Mouse (Mus musculus) neural tube, embryonic 11.5 days (tissue): ENCODE results near the gene Mxra7. TPM values are rescaled to one million over a fixed set of nuclear protein-coding genes. Genes with fewer than 3 reads are reported as not detected.

Experiments
- ATAC-seq: fragments of 200-750 bp; cut with Nextera tagmentation; 2 replicates; pipeline ENCODE4 v1.8.0; 2017; ENCODE audit warnings: moderate number of reproducible peaks, mild to moderate bottlenecking, moderate TSS enrichment, moderate library complexity; ENCODE audit not compliant: insufficient read depth, low FRiP score, low TSS enrichment
- DNase-seq: peaks from one replicate; pipeline ENCODE4 v3.0.0-alpha.2; 2015; ENCODE audit warnings: low spot score
- H3K27ac ChIP-seq: fragments of 300-500 bp; sonication (generic); 2 replicates; pipeline ENCODE4 v1.5.1; 2014; ENCODE audit warnings: low read depth, mild to moderate bottlenecking, low read length
- H3K27me3 ChIP-seq: fragments of 300-500 bp; sonication (generic); 2 replicates; pipeline ENCODE4 v1.6.1; 2014; ENCODE audit warnings: mild to moderate bottlenecking, low read length, mixed read lengths; ENCODE audit not compliant: control insufficient read depth, insufficient read depth
- H3K36me3 ChIP-seq: fragments of 300-500 bp; sonication (generic); 2 replicates; pipeline ENCODE4 v1.6.1; 2014; ENCODE audit warnings: mild to moderate bottlenecking, low read length, moderate library complexity, mixed read lengths; ENCODE audit not compliant: control insufficient read depth, insufficient read depth
- H3K4me1 ChIP-seq: fragments of 300-500 bp; sonication (generic); 2 replicates; pipeline ENCODE4 v1.6.1; 2014; ENCODE audit warnings: low read length, mixed read lengths; ENCODE audit not compliant: control insufficient read depth, insufficient read depth
- H3K4me2 ChIP-seq: fragments of 300-500 bp; sonication (generic); 2 replicates; pipeline ENCODE4 v1.6.1; 2014; ENCODE audit warnings: low read depth, mild to moderate bottlenecking, moderate library complexity
- H3K4me3 ChIP-seq: fragments of 300-500 bp; sonication (generic); 2 replicates; pipeline ENCODE4 v1.5.1; 2014; ENCODE audit warnings: low read depth, low read length
- H3K9ac ChIP-seq: fragments of 300-500 bp; sonication (generic); 2 replicates; pipeline ENCODE4 v1.6.1; 2014; ENCODE audit warnings: mild to moderate bottlenecking, low read length
- H3K9me3 ChIP-seq: fragments of 300-500 bp; sonication (generic); 2 replicates; pipeline ENCODE4 v1.6.1; 2016; ENCODE audit warnings: low read length; ENCODE audit not compliant: control insufficient read depth
- WGBS: fragments of 180-500 bp; shearing (Covaris S2); extraction: QIAGEN DNeasy Blood & Tissue Kit; methylation state at CpG from one replicate; pipeline ENCODE4 v1.1.7; 2014; 5-methylcytosine and 5-hydroxymethylcytosine counted together
- polyA plus RNA-seq: library from polyadenylated mRNA; unstranded; fragments of >200 nt; fragmentation: Nextera tagmentation; extraction: Ambion mirVana; gene quantifications from 2 replicates; pipeline ENCODE4 v1.2.1, GENCODE M21; 2014

The Mxra7 gene
- polyA plus RNA-seq, 1 experiment from 2014 or later: 51.1 TPM

- no peak overlapping the region for H3K4me2 ChIP-seq
- no peak overlapping the region for H3K4me3 ChIP-seq
- no peaks in the 10 kb centered on the region; the same call in 1 of the 2 replicates for H3K4me1 ChIP-seq
- WGBS: 93% methylated on average over 5 of the region's 5 CpGs
- no peak overlapping the region for H3K27ac ChIP-seq
- ATAC-seq (no peak), DNase-seq (no peak)
- H3K27me3 ChIP-seq: no peaks in the 10 kb centered on the region
- no peaks in the 10 kb centered on the region for H3K9me3 ChIP-seq
- H3K36me3 ChIP-seq: no peaks in the 10 kb centered on the region
- no peak overlapping the region for H3K9ac ChIP-seq
Measured at GRCm38 (mm10) chr11:116799364-116799763, 28.5 kb downstream of the Mxra7 start.

- Histone ChIP-seq H3K4me2 (no peak overlapping the region), H3K9ac (no peak overlapping the region), H3K36me3 (no peaks in the 10 kb centered on the region), H3K27me3 (no peaks in the 10 kb centered on the region), H3K4me1 (no peaks in the 10 kb centered on the region), H3K27ac (no peak overlapping the region), H3K9me3 (no peaks in the 10 kb centered on the region), H3K4me3 (no peak overlapping the region)
- ATAC-seq (no peak), DNase-seq (no peak)
- 91% methylated on average over 10 of the region's 10 CpGs for WGBS
Measured at GRCm38 (mm10) chr11:116784221-116784620, 43.6 kb downstream of the Mxra7 start.

- Histone ChIP-seq H3K4me2 (no peak overlapping the region), H3K9ac (no peak overlapping the region), H3K9me3 (no peaks in the 10 kb centered on the region), H3K27me3 (no peaks in the 10 kb centered on the region), H3K4me3 (no peak overlapping the region), H3K36me3 (no peaks in the 10 kb centered on the region), H3K27ac (no peak overlapping the region), H3K4me1 (no peaks in the 10 kb centered on the region)
- DNase-seq (no peak), ATAC-seq (no peak)
- 84% methylated on average over 9 of the region's 9 CpGs for WGBS
Measured at GRCm38 (mm10) chr11:116782737-116783145, 45.1 kb downstream of the Mxra7 start.

GRCm38 (mm10) chr11:116775407-116775806, 52.4 kb downstream of the Mxra7 start, which contains the start of gene St6galnac1:
Gene St6galnac1, minus strand, starts transcription at chr11:116775507.
- H3K4me2 ChIP-seq: no peak within 1 kb of the TSS
- WGBS: 86% methylated on average over 7 of the region's 7 CpGs
- no peak within 1 kb of the TSS for H3K9ac ChIP-seq
- no peaks in the 10 kb centered on the region for H3K27me3 ChIP-seq
- no peaks in the 10 kb centered on the region for H3K36me3 ChIP-seq
- no peak within 1 kb of the TSS for H3K4me3 ChIP-seq
- no peaks in the 10 kb centered on the region for H3K4me1 ChIP-seq
- no peak for DNase-seq
- no peak for ATAC-seq
- H3K27ac ChIP-seq: no peak within 1 kb of the TSS
- H3K9me3 ChIP-seq: no peaks in the 10 kb centered on the region

- H3K4me3 ChIP-seq: no peak overlapping the region
- H3K27me3 ChIP-seq: no peaks in the 10 kb centered on the region
- no peaks in the 10 kb centered on the region for H3K36me3 ChIP-seq
- DNase-seq (no peak), ATAC-seq (no peak)
- WGBS: 65% methylated on average over 2 of the region's 2 CpGs
- H3K27ac ChIP-seq: no peak overlapping the region
- no peaks in the 10 kb centered on the region for H3K9me3 ChIP-seq
- no peak overlapping the region for H3K4me2 ChIP-seq
- H3K9ac ChIP-seq: no peak overlapping the region
- H3K4me1 ChIP-seq: no peaks in the 10 kb centered on the region
Measured at GRCm38 (mm10) chr11:116773205-116773604, 54.6 kb downstream of the Mxra7 start.

GRCm38 (mm10) chr11:116769873-116770272, 58.0 kb downstream of the Mxra7 start:
- ATAC-seq (no peak), DNase-seq (no peak)
- H3K36me3 ChIP-seq: no peaks in the 10 kb centered on the region
- no peaks in the 10 kb centered on the region for H3K9me3 ChIP-seq
- H3K27me3 ChIP-seq: no peaks in the 10 kb centered on the region
- no peaks in the 10 kb centered on the region for H3K4me1 ChIP-seq
- 86% methylated on average over 5 of the region's 5 CpGs for WGBS
- H3K4me3 ChIP-seq: no peak overlapping the region
- H3K9ac ChIP-seq: no peak overlapping the region
- no peak overlapping the region for H3K4me2 ChIP-seq
- no peak overlapping the region for H3K27ac ChIP-seq

GRCm38 (mm10) chr11:116764946-116765345, 62.9 kb downstream of the Mxra7 start:
- 85% methylated on average over 2 of the region's 2 CpGs for WGBS
- H3K9ac ChIP-seq: no peak overlapping the region
- no peaks in the 10 kb centered on the region for H3K36me3 ChIP-seq
- no peak overlapping the region for H3K27ac ChIP-seq
- no peaks in the 10 kb centered on the region for H3K27me3 ChIP-seq
- H3K4me2 ChIP-seq: no peak overlapping the region
- no peak for ATAC-seq
- no peak overlapping the region for H3K4me3 ChIP-seq
- no peaks in the 10 kb centered on the region for H3K9me3 ChIP-seq
- no peak for DNase-seq
- H3K4me1 ChIP-seq: no peaks in the 10 kb centered on the region

- Histone ChIP-seq H3K4me3 (no peak overlapping the region), H3K9me3 (no peaks in the 10 kb centered on the region), H3K36me3 (no peaks in the 10 kb centered on the region), H3K9ac (no peak overlapping the region), H3K4me1 (no peaks in the 10 kb centered on the region), H3K27me3 (no peaks in the 10 kb centered on the region), H3K4me2 (no peak overlapping the region), H3K27ac (no peak overlapping the region)
- ATAC-seq (no peak), DNase-seq (no peak)
- WGBS: 93% methylated on average over 7 of the region's 7 CpGs
Measured at GRCm38 (mm10) chr11:116764346-116764745, 63.5 kb downstream of the Mxra7 start.

GRCm38 (mm10) chr11:116755191-116755590, 72.7 kb downstream of the Mxra7 start:
- DNase-seq (no peak), ATAC-seq (no peak)
- Histone ChIP-seq H3K4me1 (no peaks in the 10 kb centered on the region), H3K27me3 (no peaks in the 10 kb centered on the region), H3K9ac (no peak overlapping the region), H3K9me3 (no peaks in the 10 kb centered on the region), H3K4me3 (no peak overlapping the region), H3K4me2 (no peak overlapping the region), H3K36me3 (no peaks in the 10 kb centered on the region), H3K27ac (no peak overlapping the region)
- 82% methylated on average over 4 of the region's 4 CpGs for WGBS
